Mouse (Mus musculus): ENCODE data around the gene Lrp6.

Lrp6 gene

DNA sequence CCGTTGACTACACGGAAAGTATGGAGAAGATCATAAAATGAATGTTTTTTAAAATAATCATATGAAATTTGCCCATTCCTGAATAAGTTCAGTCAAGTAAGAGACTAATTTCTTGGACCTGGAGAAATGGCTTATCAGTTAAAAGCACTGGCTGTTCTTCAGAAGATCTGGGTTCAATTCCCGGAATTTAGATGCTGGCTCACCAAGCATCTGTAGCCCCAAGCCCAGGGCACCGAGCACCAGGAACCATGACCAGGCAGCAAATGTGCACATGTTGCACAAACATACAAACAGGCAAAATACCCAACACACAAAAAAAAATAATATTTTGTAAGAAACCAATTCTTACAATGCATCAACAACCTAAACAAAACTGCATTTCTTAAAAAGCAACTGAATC is 37.4 kb downstream of the Lrp6 start:
- no peak for DNase-seq

DNA sequence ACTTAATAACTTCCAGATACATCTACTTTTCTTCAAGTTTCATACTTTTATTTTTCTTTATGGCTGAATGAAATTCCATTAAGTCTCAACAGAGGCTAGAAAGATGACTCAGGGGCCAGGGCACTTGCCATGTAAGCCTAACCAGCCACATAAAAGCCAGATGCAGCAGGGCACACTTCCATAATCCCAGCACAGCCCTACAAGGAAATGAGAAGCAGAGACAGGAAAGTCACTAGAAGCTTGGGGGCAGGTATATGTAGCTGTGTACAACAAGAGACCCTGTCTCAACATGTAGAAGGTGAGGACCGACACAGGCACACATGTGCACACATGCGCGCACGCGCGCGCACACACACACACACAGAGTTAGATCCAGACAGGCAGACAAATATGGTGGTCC is 38.4 kb downstream of the Lrp6 start:
- no peak for DNase-seq

DNA sequence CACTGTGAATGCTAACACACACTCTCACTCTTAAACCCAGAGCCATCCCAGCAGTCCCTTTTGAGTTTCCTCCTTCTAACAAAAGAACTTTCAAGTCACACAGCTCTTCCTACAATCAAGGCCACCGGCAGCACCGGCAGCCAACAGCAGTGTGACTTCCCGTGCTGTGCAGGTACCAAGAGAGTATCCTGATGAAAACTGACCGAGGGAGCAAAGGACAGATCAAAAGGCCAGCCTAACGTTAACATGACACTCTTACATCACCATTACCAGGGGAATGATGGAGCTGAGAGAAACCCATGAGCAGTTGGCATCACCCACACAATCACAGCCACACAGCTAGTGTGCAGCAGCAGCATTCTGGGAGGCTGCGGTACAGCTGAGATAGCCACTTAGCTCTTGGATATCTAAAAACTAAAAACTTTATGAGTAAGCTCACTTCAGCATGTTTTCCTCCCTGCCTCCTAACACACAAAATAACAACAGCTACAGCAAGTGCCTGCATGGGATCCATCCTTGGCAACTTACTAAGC is 39.1 kb downstream of the Lrp6 start:
- DNase-seq, result no peak

DNA sequence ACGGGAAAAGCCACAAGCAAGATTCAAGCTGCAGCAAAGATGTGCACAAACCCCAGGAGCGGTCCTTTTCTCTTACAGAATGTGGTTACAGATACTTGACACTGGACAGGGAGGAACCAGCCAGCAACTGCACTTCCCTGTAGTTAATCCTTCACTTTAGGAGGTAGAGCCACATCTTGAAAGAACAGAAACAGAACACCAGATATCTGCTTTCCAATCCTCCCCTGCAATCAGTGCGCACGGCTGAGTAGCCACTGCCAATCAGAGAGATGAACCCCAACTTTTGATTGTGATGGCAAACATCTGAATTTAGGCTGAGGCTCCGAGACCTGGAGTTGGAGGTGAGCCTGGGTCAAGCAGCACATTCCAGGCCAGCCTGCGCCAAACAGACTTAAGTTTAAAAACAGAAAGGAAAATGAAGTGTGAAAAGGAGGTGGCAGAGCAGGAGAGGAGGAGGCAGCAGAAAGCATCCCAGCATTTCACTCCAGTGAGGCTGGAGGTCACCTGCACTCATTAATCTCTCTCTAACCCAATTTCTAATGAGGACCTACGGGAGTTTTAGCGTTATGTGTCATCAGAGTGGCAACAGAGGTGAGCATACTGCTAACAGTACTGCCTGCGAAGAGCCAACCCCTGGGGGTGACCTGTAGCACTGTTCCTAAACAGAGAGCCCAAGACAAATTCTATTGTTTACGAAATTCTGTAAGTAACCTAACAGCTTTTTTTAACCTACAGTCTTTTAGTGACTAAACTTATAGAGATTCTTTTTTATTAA is 39.8 kb downstream of the Lrp6 start:
- DNase-seq, result no peak

DNA sequence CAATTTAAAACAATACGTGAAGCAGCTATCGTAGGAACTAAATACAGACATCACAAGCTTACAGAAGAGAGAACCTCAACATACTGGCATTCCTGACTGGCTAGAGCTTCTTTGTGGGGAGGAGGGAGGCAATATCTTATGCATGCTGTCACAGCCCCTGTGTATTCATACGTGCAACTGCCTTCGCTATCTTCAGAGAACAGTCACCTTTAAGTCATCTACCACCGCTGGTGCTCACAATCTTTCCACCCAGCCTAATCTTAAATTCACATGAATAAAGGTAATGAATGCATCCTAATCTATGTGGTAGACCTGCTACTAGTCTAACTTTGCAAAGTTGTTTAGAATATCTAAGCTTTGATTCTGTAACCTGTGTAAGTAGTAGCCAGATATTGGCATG is 40.5 kb downstream of the Lrp6 start:
- DNase-seq, result no peak

DNA sequence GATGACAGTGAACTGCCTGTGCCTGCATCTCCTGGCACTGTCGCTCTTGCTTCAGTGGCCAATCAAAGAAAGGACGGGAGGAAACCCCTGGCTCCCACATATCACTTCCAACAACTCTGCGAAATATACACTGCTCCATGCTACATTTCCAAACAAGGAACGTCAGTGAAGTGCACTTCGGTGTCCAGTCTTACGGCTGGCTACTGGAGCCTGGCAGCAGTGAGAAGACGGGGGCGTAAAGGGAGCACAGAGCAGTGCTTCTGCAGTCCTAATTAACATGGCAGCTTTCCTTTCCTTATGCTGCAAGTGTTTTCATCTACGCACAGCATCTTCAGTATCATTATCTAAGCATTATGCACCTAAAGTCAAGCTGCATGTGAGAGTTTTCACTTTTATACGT is 45.4 kb downstream of the Lrp6 start:
- DNase-seq, result no peak

DNA sequence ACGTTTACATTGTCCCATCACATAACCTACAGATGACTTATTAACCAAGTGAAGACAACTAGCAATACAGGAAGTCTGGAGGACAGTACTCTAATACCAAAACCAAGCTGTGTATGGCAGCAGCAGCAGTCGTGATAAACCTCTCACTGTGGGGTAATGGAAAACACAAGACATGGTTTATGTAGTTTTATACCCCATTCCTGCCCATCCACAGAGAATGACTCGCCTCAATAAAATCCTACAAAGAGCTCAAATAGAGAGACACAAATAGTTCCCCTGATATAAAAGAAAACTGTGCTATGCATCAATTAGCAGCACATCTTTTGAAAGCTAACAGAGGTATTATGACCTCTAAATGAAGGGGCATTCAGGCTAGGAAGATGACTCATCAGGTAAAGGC is 45.9 kb downstream of the Lrp6 start:
- DNase-seq, result no peak

DNA sequence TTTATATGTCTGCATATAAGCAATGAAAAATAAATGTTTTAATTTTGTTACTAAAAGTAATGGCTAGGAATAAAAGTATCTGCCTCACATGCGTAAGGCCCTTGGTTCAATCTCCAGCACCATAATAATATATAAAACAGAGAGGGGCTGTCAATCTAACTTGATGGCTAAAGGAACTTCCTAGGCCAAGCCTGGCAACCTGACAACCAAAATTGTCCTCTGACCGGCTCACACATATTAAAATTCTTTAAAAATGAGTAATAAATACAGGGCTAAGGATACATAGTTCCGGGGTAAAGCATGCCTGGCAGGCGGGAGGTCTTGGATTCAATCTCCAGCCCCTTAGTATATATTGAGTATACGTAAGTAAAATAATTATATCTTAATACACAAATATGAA is 48.3 kb downstream of the Lrp6 start:
- DNase-seq, result no peak

DNA sequence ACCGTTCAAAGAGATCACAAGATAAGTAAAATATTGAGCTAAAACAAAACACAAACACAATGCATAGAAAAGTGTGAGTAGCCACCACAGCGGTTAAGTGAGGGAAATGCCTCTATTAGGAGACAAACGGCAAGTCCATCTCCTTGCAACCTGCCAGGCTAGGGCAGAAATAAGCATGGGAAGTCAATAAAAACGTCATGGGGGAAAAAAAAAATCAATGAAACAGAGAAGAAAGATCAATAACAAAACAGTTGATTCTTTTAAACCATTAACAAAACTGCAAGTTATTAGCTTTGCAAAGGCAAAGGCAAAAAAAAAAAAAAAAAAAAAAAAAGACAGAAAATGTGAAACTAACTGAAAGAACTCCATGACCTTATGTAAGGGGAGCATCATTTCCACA is 49.6 kb downstream of the Lrp6 start:
- DNase-seq, result no peak

DNA sequence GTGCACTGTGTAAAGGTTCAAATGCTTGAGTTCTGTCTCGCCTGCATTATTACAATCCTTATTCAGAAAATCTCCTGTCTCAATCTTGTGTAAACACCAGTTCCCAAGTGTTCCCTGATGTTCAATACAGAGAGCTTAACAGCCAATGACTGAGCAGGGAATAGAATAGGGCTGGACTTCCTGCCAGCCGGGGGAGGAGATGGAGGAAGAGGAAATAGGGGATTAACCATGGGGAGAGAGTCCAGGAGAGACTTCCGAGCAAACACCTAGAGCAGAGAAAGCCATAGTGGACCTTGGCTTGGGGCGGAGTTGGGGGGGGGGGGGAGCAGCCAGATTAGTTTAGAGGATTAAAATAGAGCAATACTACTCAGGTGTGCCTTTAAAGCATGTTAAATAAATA is 51.3 kb downstream of the Lrp6 start:
- no peak for DNase-seq

DNA sequence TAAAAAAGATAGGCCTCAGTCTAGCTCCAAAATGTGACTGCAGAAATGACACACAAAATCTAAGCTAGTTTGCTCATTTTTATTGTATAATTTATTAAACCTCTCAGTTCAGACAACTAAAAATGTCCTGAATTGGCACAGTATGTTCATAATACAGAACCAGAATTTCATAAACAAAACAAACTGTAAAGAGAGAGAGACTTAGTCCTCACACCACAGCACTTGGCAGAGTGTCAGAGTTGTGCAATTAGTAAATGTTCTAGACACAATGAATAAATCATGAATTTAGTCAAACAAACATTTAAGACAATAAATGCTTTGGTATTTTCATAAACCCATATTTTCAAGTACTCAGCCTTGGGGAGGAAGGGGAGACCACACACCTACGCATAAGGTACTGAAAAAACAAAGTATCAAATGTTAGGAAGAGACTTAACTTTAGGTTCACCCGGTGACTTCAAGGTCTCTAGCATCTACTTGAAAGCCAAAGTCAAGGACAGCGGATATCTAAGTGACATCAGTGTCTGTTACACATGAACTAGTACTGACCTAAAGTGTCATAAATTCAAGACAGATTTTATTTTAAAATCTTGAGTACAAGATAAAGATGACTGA is 52.8 kb downstream of the Lrp6 start:
- DNase-seq, result no peak

DNA sequence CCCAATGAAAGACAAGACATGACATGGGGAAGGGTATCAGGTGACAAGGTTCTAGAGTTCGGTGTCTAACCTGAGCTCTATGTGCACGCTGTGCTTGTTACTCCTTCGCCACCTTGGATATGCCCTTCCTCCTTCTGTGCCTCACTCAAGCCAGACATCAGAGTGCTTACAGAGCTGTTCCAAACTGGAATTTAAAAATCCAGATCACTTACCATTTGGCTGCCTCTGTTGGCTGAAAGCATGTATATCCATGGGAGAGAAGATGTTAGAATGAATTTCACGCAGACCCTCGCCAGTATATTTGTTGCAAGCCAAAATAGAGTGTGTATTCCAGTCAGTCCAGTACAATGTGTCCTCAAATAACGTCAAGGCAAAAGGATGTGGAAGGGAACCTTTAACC is 53.8 kb downstream of the Lrp6 start:
- no peak for DNase-seq

DNA sequence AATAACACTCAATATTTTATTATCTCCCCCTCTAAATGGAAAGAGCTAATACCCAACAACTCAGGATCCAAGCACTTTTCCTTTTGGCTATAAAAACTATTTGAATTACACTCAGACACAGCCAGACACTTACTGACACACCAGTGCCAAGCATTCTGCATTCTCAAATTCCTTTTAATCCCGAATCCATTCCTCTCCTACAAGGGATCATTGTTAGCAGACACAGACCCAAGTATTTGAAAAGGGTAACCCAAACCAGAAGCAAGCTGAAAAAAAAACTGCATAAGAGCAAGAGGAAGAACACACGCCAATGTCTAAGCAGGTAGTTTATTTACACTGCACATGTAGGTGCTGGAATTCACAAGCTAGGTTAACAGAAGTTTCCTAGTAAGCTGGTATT is 54.3 kb downstream of the Lrp6 start:
- no peak for DNase-seq

DNA sequence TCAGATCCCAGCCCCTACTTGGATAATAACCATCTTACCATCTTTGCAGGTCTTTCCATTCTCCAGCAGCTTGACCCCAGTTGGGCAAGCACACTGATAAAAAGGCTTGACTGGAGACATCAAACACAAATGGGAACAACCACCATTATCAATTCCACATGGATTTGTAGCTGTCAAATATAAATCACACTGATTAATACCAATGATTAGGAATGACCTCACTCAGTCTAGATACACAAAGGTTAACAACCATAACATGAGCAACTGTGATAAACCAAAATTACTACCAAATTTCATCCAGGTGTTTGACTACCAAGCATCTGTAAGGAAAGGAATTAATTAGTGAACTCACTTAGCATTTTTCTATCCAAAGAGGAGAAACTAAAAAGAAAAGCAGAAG is 55.6 kb downstream of the Lrp6 start:
- DNase-seq, result no peak

DNA sequence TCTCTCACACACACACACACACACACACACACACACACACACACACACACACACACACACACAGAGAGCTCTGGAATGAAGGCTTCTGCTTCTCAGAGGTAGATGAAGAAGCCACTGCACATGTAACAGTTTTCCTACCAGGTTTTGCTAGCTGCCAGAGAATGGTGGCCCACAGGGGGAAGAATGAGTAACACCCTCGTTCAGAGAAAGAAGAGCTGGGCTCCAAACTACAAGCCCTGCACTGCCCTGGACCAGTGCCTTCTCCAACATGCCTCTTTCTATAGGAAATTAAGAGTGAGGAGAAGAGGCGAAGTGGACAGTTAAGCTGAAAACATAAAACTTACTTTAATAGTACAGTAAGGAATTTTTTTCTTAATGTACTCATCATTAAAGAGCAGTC is 56.5 kb downstream of the Lrp6 start:
- DNase-seq, result no peak

DNA sequence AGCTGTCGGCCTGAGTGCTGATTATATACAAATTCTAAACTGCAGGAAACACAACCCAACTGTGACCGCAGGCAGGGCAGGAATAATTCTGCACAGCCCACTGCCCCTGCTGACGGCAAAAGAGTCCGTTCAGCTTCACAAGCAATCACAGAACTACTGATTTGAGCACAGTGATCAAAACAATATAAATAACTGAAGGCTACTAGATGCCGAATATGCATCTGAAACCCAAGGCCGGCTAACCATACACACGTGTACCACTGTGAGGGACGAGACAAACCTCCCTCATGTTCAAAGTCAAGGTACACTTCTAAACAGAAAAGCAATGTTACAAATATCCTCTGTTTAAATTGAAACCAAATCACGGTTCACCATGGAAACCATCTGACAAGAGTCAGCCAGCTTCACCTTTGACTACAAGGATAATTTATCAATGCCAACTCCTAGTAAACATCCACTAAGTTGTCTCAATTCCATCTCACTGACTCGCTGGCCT is 57.0 kb downstream of the Lrp6 start:
- no peak for DNase-seq

DNA sequence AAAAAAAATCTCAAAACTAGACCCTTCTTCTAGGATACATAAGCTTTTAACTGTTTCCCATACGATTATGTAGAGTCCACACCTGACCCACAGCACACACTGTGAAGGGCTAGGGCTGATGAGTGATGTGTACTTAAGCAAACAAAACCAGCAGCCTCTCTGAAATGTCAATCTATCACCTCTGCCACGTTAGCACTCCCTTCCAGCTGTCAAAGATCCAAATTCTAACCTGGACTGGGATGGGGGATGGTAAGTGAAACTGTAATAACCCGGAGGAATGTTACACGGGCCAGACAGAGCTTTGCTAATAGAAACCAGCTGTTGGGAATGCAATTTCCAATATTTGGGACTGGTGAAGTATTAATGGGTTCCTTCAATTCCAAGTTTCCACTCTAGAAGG is 61.9 kb downstream of the Lrp6 start:
- no peak for DNase-seq

DNA sequence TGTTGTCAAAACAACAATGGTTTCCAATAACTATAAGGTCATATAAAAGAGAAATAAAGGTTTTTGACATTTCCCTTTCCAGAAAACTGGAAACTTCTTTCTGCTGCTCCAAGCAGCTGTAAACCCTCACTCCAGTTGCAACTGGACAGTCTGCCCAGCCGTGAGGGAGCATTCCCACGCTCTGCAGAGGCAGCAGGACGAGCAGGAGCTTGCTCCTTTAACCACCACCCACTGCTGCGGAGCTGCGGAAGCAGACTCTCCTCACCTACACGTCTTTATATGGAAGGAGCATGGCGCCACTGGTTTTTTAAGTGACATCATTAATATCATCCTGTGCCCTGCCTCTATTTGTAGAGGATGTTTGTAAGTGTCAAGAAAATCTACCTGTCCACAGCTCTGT is 64.4 kb downstream of the Lrp6 start:
- DNase-seq, result no peak

DNA sequence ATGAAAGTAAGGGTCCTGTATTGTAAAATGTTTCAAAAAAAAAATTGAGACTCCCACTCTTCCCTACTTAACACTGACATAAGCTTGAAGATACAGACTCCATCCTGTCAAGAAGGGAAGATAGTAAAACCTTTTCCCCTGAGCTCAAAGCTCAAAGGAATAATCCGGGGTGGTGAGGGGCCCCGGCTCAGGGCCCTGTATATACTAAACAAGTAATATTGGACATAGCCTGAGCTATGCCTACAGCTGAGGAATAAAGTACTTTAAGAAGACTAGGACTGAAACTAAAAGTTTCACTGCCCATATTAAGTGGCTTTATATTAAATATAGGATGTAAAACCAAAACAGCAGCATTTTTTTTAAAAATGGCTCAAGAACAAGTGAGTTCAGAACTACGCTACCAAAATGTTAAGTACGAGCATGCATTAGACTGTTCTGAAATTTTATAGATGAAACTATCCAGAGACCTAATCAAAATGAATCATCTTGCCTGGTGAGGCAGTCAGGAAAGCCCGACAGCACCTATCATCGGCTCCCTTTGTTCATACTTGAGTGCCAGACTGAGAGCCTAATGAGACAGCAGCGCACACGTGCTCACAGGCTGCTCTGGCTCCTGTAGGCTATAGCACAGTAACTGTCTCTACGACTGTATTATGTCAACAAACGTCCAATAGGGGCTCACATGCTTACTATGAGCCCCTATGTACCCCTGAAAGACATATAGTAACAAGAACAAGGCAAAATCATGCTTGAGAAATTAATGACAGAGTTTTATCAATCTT is 66.2 kb downstream of the Lrp6 start:
- no peak for DNase-seq

DNA sequence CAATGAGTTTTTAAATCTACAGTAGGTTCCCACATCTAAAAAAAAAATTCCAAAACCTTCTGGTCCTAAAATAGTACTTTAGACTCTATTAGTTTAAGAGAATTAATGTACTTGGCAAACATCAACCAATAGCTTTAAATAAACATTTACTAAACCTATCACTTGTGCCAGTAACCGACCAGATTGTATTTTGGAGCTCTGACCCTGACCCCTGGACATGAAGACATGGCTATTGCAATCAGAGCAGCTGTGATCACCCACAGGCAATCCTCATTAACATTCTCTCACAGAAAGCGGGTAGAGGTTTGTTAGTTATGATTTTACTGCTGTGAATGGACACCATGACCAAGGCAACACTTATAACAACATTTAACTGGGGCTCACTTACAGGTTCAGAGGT is 67.7 kb downstream of the Lrp6 start:
- DNase-seq, result no peak

DNA sequence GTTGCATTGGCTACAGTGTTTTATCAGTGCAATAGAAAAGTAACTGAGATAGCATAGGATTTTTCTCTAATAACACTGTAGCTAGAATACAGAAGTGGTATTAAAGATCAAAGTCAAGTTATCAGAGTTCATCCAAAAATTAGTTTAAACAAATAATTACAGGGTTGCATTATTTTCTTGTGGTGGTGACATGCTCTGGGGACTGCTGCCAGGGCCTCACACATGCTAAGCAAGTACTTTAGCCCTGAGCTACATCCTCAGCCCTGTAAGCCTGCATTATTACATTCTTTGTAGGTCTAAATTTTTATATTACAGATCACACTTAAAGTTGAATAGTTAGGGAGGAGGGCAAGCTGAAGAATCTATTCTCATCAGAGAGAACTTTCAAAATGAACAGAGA is 68.2 kb downstream of the Lrp6 start:
- no peak for DNase-seq

DNA sequence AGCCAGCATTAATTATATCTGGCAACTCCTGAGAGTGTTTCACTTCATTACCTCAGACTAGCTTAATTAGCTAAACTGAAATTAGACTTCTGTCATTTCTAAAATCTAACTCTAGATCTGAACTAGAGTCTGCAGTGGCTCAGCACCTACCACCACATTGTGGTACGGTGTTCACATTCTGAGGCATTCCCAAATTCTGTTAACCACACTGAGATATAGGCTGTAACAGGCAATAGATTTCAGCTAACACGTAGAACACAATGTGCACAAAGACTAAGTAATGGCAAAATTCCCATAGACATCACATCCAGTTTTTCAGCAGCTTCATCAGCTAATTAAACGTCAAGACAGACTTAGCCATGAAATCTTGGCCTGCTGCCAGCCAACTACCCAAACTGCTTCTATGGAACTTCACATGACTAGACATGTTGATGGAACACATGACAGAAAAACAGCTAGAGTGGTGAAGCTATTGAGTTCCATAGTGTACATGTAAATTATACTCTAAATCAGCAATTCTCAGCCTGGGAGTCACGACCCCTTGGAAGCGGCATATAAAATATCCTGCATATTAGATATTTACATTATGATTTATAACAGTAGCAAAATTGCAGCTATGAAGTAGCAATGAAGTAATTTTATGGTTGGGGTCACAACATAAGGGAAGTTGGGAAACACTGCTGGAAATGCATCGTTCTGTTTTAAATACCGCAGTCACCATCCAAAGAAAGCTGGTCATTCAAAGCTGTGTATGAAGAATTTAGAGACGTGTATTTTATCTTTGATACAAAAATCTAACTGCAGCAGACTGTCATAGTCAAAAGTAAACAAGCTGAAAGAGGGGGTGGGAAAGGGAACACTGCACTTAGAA is 71.7 kb downstream of the Lrp6 start:
- no peak for DNase-seq

DNA sequence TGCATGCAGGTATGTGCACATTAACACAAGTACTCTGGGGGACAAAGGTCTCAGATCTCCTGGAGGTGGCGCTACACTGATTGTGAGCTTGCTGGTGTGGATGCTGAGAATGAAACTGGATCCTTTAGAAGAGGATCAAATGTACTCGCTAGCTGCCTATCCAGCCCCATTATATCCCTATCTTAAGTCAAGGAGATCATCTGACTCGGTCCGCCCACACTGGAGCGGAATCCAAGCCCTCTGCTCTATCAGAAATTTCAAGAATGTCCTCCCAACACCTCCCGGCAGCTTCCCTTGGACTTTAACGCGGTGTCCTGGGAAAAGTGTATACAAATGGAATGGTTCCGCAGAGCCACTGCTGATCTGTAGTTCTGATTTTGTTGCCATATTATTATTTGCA is 77.1 kb downstream of the Lrp6 start:
- no peak for DNase-seq

Measured in thymus, postnatal 4 days (tissue).